ENCODE assay signal across 9 mouse cellular contexts in genomic region chr9:41583711-41584329, GRCm38 (mm10).
DNase-seq lines count a peak whose midpoint lies in the region; ATAC-seq lines count a peak whose summit lies in the region.
"Had no signal": no experiment of that assay in that cellular context is flagged by ENCODE, and none has a peak within 500 bp of the region (broad histone marks: within the 10 kb centered on the region; RNA-seq: fewer than 3 reads in every experiment).

No protein-coding gene starts in this region.

- 23% methylated on average over 8 of the region's 8 CpGs for WGBS in kidney, embryonic 14.5 days
- 2% methylated on average over 8 of the region's 8 CpGs for WGBS in forebrain, embryonic 14.5 days
- 36% methylated on average over 8 of the region's 8 CpGs for WGBS in liver, embryonic 12.5 days (ENCODE audit: insufficient replicate concordance)

- peak overlapping the region; percentile 68 for H3K4me3 ChIP-seq in kidney, embryonic 14.5 days (ENCODE audit: low read length)
- H3K4me3 ChIP-seq in forebrain, embryonic 14.5 days (ENCODE audit: low read depth, low read length) = peak overlapping the region; percentile 82
- H3K4me3 ChIP-seq in liver, embryonic 12.5 days = peak overlapping the region; percentile 14

- ATAC-seq in kidney, embryonic 14.5 days (ENCODE audit: low FRiP score, low TSS enrichment) = no peak
- ATAC-seq in forebrain, embryonic 14.5 days = peak; percentile 25
- ATAC-seq in liver, embryonic 12.5 days = no peak
- ATAC-seq: Patski had no signal

- peak overlapping the region; percentile 76; the same call in 1 of the 2 replicates for H3K27ac ChIP-seq in kidney, embryonic 14.5 days (ENCODE audit: low read depth, low read length)
- peak overlapping the region; percentile 100 for H3K27ac ChIP-seq in forebrain, embryonic 14.5 days (ENCODE audit: low read depth, low read length)
- H3K27ac ChIP-seq in liver, embryonic 12.5 days = peak overlapping the region; percentile 54; the same call in 1 of the 2 replicates

- H3K36me3 ChIP-seq in kidney, embryonic 14.5 days (ENCODE audit: control insufficient read depth, insufficient read depth, low read length) = peaks cover 12% of the 10 kb centered on the region; the same call in 1 of the 2 replicates
- peaks cover 33% of the 10 kb centered on the region for H3K36me3 ChIP-seq in forebrain, embryonic 14.5 days (ENCODE audit: control insufficient read depth, insufficient read depth, low read length)
- H3K36me3 ChIP-seq in liver, embryonic 12.5 days = no peaks in the 10 kb centered on the region

- peak overlapping the region; percentile 66 for H3K4me2 ChIP-seq in kidney, embryonic 14.5 days (replicated peaks; ENCODE audit: low read depth, low read length)
- H3K4me2 ChIP-seq in forebrain, embryonic 14.5 days (ENCODE audit: low read length) = peak overlapping the region; percentile 76
- H3K4me2 ChIP-seq in liver, embryonic 12.5 days = peak overlapping the region; percentile 28

- H3K4me1 ChIP-seq in kidney, embryonic 14.5 days (ENCODE audit: control insufficient read depth, insufficient read depth, low read length) = peaks cover 7% of the 10 kb centered on the region; the same call in 1 of the 2 replicates
- H3K4me1 ChIP-seq in forebrain, embryonic 14.5 days (ENCODE audit: control insufficient read depth, insufficient read depth, low read length) = peaks cover 17% of the 10 kb centered on the region
- H3K4me1 ChIP-seq in liver, embryonic 12.5 days = no peaks in the 10 kb centered on the region

- no peak for DNase-seq in kidney, postnatal 25 days
- peak; percentile 52 for DNase-seq in adipocyte (ENCODE audit: low spot score)
- peak; percentile 89 for DNase-seq in forebrain, embryonic 14.5 days (ENCODE audit: low spot score)
- no peak for DNase-seq in frontal cortex, postnatal 14 days (ENCODE audit: low spot score in 2 of 2)
- no peak for DNase-seq in lung, adult 18-20 months
- DNase-seq in natural killer cell, adult 2 months (ENCODE audit: low spot score in 2 of 2) = no peak

- no peaks in the 10 kb centered on the region for H3K27me3 ChIP-seq in kidney, embryonic 14.5 days (ENCODE audit: control insufficient read depth, insufficient read depth, low read length)
- H3K27me3 ChIP-seq in forebrain, embryonic 14.5 days (replicated peaks; ENCODE audit: control insufficient read depth, insufficient read depth, low read length) = no peaks in the 10 kb centered on the region
- peaks cover 35% of the 10 kb centered on the region for H3K27me3 ChIP-seq in liver, embryonic 12.5 days (replicated peaks)
- H3K27me3 ChIP-seq: Patski had no signal

- peak overlapping the region; percentile 73 for H3K9ac ChIP-seq in kidney, embryonic 14.5 days (ENCODE audit: low read depth, low read length)
- H3K9ac ChIP-seq in forebrain, embryonic 14.5 days (ENCODE audit: low read length) = peak overlapping the region; percentile 100
- no peak overlapping the region for H3K9ac ChIP-seq in liver, embryonic 12.5 days

- H3K9me3 ChIP-seq in kidney, embryonic 14.5 days (ENCODE audit: control insufficient read depth, low read length) = no peaks in the 10 kb centered on the region
- H3K9me3 ChIP-seq in forebrain, embryonic 14.5 days (replicated peaks; ENCODE audit: control insufficient read depth, low read length) = no peaks in the 10 kb centered on the region
- no peaks in the 10 kb centered on the region for H3K9me3 ChIP-seq in liver, embryonic 12.5 days (replicated peaks)

Comparison
In these comparisons a context has a peak if more than half of its experiments do, and no peak if none do; other contexts are left out.
1. H3K4me3 ChIP-seq: peak in every context shown above with its lines; median percentile 82 in forebrain, embryonic 14.5 days; 68 in kidney, embryonic 14.5 days; 14 in liver, embryonic 12.5 days.
2. DNase-seq: peak in adipocyte (single experiment) and forebrain, embryonic 14.5 days (single experiment); none in kidney, postnatal 25 days (0 of 2), frontal cortex, postnatal 14 days (0 of 2), lung, adult 18-20 months (0 of 2) and natural killer cell, adult 2 months (0 of 2).
3. Peak in every context shown above with its lines, with median percentiles within 50 percentile points of each other: H3K27ac ChIP-seq and H3K4me2 ChIP-seq.